8 mouse cellular contexts compared by ENCODE assay signal in genomic region chr2:96337354-96337753, GRCm38 (mm10). TPM values are rescaled to one million over a fixed set of nuclear protein-coding genes. Genes with fewer than 3 reads are reported as not detected.
DNase-seq lines count a peak whose midpoint lies in the region; ATAC-seq and TF ChIP-seq lines count a peak whose summit lies in the region.
"Had no signal": no experiment of that assay in that cellular context is flagged by ENCODE, and none has a peak within 500 bp of the region (broad histone marks: within the 10 kb centered on the region; RNA-seq: fewer than 3 reads in every experiment).

No protein-coding gene starts in this region.

- H3K4me3 ChIP-seq in forebrain, postnatal 0 days (ENCODE audit: low read depth, low read length), result no peak overlapping the region

- no peaks in the 10 kb centered on the region for H3K27me3 ChIP-seq in forebrain, postnatal 0 days (ENCODE audit: insufficient read depth, low read length)

- H3K4me1 ChIP-seq in forebrain, postnatal 0 days (ENCODE audit: insufficient read depth), result 0 out of 2 replicates have a peak, but pooled peaks cover 3% of the 10 kb centered on the region

- TF ChIP-seq CTCF in brain, embryonic 14.5 days (IDR thresholded peaks at IDR 0.05; ENCODE audit: borderline replicate concordance, extremely low read depth, insufficient read depth, insufficient read length), result peak; percentile 44; the same call in 1 of the 2 replicates
- peak; percentile 74 for TF ChIP-seq CTCF in forebrain, postnatal 0 days (IDR thresholded peaks at IDR 0.05; ENCODE audit: low read depth)

- no peak for TF ChIP-seq POLR2A in brain, embryonic 14.5 days (IDR thresholded peaks at IDR 0.05; ENCODE audit: borderline replicate concordance, extremely low read depth, insufficient read depth, insufficient read length, poor library complexity, severe bottlenecking)

- H3K9me3 ChIP-seq in forebrain, postnatal 0 days (ENCODE audit: low read length), result no peaks in the 10 kb centered on the region

- 70% methylated on average over 1 of the region's 1 CpGs for WGBS in forebrain, postnatal 0 days

- H3K9ac ChIP-seq in forebrain, postnatal 0 days, result no peak overlapping the region

- H3K27ac ChIP-seq in forebrain, postnatal 0 days (ENCODE audit: low read depth, low read length), result no peak overlapping the region

- 0 out of 2 replicates have a peak, but pooled peaks have one; percentile 45 for ATAC-seq in forebrain, postnatal 0 days
- ATAC-seq in activated CD4-positive, CD25-positive, alpha-beta regulatory T cell, adult 4 months, result no peak

- no peaks in the 10 kb centered on the region for H3K36me3 ChIP-seq in forebrain, postnatal 0 days (ENCODE audit: insufficient read depth)

- no peak overlapping the region for H3K4me2 ChIP-seq in forebrain, postnatal 0 days (ENCODE audit: low read depth)

- peak; percentile 12 for DNase-seq in layer of hippocampus, adult 9-11 months
- no peak for DNase-seq in layer of hippocampus, postnatal 25 days (ENCODE audit: extremely low spot score in 1 of 2, low spot score in 1 of 2)
- peak; percentile 1 for DNase-seq in MEL-GATA-1-ER (ENCODE audit: extremely low read depth, low read depth)
- peak; percentile 62 for DNase-seq in brain, embryonic 14.5 days (ENCODE audit: low read depth)
- DNase-seq in forebrain, postnatal 0 days, result peak; percentile 51
- no peak for DNase-seq in testis, postnatal 14 days (ENCODE audit: low spot score)
- DNase-seq: lung, postnatal 36 days had no signal

RNA-seq across cellular contexts. Expression of gene Lrrc4c, which starts 19.4 kb away (rescaled TPM):
- 10 to 100 TPM; 64.5 to 69.3 TPM for total RNA-seq in layer of hippocampus, postnatal 25 days (2021)
- 8.8 and 17.7 TPM in 2 replicates for polyA plus RNA-seq in brain, embryonic 14.5 days (2012; rRNA removed)
- 60.7 and 67.6 TPM in 2 replicates for total RNA-seq in forebrain, postnatal 0 days (2014; rRNA removed)
- polyA plus RNA-seq in forebrain, postnatal 0 days (2015; fragmentation: Nextera tagmentation; extraction: Ambion mirVana), result 32.0 and 39.9 TPM in 2 replicates
- under 1 TPM in 1 of 2 experiments, not detected in 1; 0.74 TPM for polyA plus RNA-seq in activated CD4-positive, CD25-positive, alpha-beta regulatory T cell, adult 4 months (2017; shearing (Covaris generic))

Comparison
In these comparisons a context has a peak if more than half of its experiments do, and no peak if none do; other contexts are left out.
1. DNase-seq: peak in layer of hippocampus, adult 9-11 months (single experiment), MEL-GATA-1-ER (single experiment), brain, embryonic 14.5 days (single experiment) and forebrain, postnatal 0 days (single experiment); none in layer of hippocampus, postnatal 25 days (0 of 2) and testis, postnatal 14 days (single experiment).